Mouse (Mus musculus) G1E (cell line): Measurements from ENCODE around the gene Ccdc182. TPM values are rescaled to one million over a fixed set of nuclear protein-coding genes. Genes with fewer than 3 reads are reported as not detected.

ENCODE experiments used
- ATAC-seq: 2 replicates; pipeline ENCODE4 v1.8.0; 2016; ENCODE audit warnings: mild to moderate bottlenecking; ENCODE audit not compliant: insufficient number of reproducible peaks, poor library complexity, low FRiP score, severe bottlenecking; ENCODE audit errors: extremely low read depth
- DNase-seq: peaks from one replicate; pipeline ENCODE4 v3.0.0; 2012; ENCODE audit warnings: low spot score
- H3K27me3 ChIP-seq: 2 replicates; pipeline ENCODE4 v1.6.1; 2012; ENCODE audit warnings: mild to moderate bottlenecking, low read length, inconsistent platforms; ENCODE audit not compliant: insufficient read depth
- H3K36me3 ChIP-seq: replicated peaks from 2 replicates; pipeline ENCODE3; 2012; ENCODE audit warnings: mild to moderate bottlenecking, inconsistent platforms
- H3K4me1 ChIP-seq: 2 replicates; pipeline ENCODE4 v1.6.1; 2012; ENCODE audit warnings: low read depth, low read length, inconsistent platforms, mixed read lengths; ENCODE audit not compliant: insufficient read depth
- H3K4me3 ChIP-seq: 2 replicates; pipeline ENCODE4 v1.5.1; 2012; ENCODE audit warnings: low read depth, mild to moderate bottlenecking, inconsistent platforms, low read length, moderate library complexity, mixed read lengths
- H3K9me3 ChIP-seq: replicated peaks from 2 replicates; pipeline ENCODE4 v1.6.1; 2012; ENCODE audit warnings: inconsistent platforms
- CTCF ChIP-seq: IDR thresholded peaks from 2 replicates; pipeline ENCODE4 v1.5.1; 2012; ENCODE audit warnings: low read depth, low read length, inconsistent platforms, mixed read lengths
- GATA1 ChIP-seq: IDR thresholded peaks from 2 replicates; pipeline ENCODE4 v1.6.1; 2012; ENCODE audit warnings: borderline replicate concordance, low read length, inconsistent platforms, mixed read lengths
- GATA2 ChIP-seq: IDR thresholded peaks from 2 replicates; pipeline ENCODE4 v1.6.1; 2012; ENCODE audit warnings: low read depth, low read length, inconsistent platforms, borderline replicate concordance
- POLR2AphosphoS5 ChIP-seq: IDR thresholded peaks from 2 replicates; pipeline ENCODE4 v1.6.1; 2012; ENCODE audit warnings: low read depth, low read length, inconsistent platforms; ENCODE audit not compliant: insufficient replicate concordance
- TAL1 ChIP-seq: conservative IDR thresholded peaks from 2 replicates; pipeline ENCODE4 v1.6.1; 2012; ENCODE audit warnings: low read depth, low read length, inconsistent platforms, mixed read lengths
- polyA plus RNA-seq: library from polyadenylated mRNA; stranded (reverse); fragments of >175 nt; gene quantifications from 2 replicates; pipeline ENCODE4 v1.2.3, GENCODE M21; 2012
- total RNA-seq, 2 experiments: library from RNA; stranded (forward) in 1 of 2; stranded (reverse) in 1 of 2; fragments of 200-1000 nt in 1 of 2; fragments of >200 nt in 1 of 2; fragmentation: Nextera tagmentation in 1 of 2; gene quantifications; 2 replicates each; pipeline ENCODE4 v1.2.3; 2014 to 2017

Ccdc182 gene
- total and polyA plus RNA-seq, 3 experiments = not detected

DNA sequence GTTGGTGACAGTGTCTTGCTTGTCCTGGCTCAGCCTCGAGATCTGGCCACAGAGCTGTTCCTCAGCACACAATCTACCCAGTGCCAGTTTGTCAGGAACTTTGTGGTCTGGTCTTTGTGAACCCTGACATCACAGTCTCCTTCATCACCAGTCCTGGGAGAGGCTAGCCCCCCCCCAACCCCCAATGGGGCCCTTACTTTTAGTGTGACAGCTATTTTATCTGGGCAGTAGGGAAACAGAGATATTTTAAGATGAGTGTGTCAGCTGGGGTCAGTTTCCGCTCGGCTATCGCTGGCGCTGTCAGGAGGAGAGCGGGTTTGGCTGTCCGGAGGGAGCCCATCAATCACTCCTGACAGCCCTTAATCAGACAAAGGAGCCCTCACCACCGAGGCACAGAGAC, 19.7 kb downstream of the Ccdc182 start:
- Histone ChIP-seq H3K4me3 (no peak overlapping the region), H3K4me1 (no peaks in the 10 kb centered on the region), H3K27me3 (peaks cover 51% of the 10 kb centered on the region), H3K36me3 (no peaks in the 10 kb centered on the region), H3K9me3 (no peaks in the 10 kb centered on the region)
- TF ChIP-seq GATA2 = no peak
- DNase-seq (no peak), ATAC-seq (no peak)

DNA sequence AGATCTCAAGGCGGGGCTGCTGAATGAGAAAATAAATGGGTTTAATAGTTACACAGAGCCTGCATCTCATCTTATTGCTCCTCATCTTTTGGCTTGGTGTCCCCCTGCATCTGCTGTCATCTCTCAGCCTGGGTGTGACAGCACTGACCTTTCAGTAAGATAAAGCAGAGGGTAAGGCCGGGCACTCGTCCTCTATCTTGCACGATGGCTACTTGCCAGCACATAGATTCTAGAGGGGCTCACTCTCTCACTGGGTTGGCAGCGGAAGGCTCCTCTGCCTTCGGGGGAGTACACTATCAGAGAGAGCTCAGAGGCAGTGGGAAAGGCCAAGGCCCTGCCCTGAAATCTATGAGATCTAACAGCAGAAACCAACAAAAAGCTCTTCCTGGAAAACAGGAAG, 20.6 kb downstream of the Ccdc182 start:
- Histone ChIP-seq H3K4me3 (no peak overlapping the region), H3K4me1 (no peaks in the 10 kb centered on the region), H3K9me3 (no peaks in the 10 kb centered on the region), H3K27me3 (peaks cover 43% of the 10 kb centered on the region), H3K36me3 (no peaks in the 10 kb centered on the region)
- DNase-seq (no peak), ATAC-seq (no peak)
- TF ChIP-seq GATA1 (no peak), TAL1 (no peak), GATA2 (no peak), POLR2AphosphoS5 (no peak), CTCF (no peak)

- DNase-seq = no peak
- no peaks in the 10 kb centered on the region for H3K36me3 ChIP-seq
- no peak for ATAC-seq
- H3K4me3 ChIP-seq = no peak overlapping the region
- TF ChIP-seq POLR2AphosphoS5 = no peak
- no peak for TF ChIP-seq GATA1
- no peak for TF ChIP-seq GATA2
- TF ChIP-seq TAL1 = no peak
- TF ChIP-seq CTCF = no peak
- no peaks in the 10 kb centered on the region for H3K9me3 ChIP-seq
- no peaks in the 10 kb centered on the region for H3K4me1 ChIP-seq
- peaks cover 35% of the 10 kb centered on the region for H3K27me3 ChIP-seq
Measured at GRCm38 (mm10) chr11:88315393-88315792, 21.5 kb downstream of the Ccdc182 start.

DNA sequence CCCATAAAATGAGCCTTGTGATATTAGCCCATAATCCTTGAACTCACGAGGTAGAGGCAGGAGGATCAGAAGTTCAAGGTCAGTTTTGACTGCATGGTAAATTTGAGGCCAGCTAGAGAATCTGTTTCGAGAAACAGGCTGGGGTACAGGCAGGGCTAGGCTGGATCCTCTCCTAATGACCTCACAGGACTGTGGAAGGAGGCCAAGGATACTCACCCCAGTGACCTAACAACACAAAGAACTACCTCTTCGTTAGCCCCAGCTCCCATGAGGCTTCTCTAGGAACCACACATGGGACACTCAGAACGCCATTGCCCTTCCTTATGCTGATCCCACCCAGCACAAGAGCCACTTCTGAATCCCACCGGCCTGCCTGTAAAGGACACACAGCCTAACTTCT, 25.0 kb downstream of the Ccdc182 start:
- H3K27me3 ChIP-seq = peaks cover 9% of the 10 kb centered on the region
- DNase-seq = no peak
- H3K36me3 ChIP-seq = no peaks in the 10 kb centered on the region
- no peak for ATAC-seq
- no peaks in the 10 kb centered on the region for H3K4me1 ChIP-seq
- no peak overlapping the region for H3K4me3 ChIP-seq
- H3K9me3 ChIP-seq = no peaks in the 10 kb centered on the region
- no peak for TF ChIP-seq POLR2AphosphoS5
- no peak for TF ChIP-seq GATA2
- no peak for TF ChIP-seq TAL1
- TF ChIP-seq CTCF = no peak
- no peak for TF ChIP-seq GATA1

DNA sequence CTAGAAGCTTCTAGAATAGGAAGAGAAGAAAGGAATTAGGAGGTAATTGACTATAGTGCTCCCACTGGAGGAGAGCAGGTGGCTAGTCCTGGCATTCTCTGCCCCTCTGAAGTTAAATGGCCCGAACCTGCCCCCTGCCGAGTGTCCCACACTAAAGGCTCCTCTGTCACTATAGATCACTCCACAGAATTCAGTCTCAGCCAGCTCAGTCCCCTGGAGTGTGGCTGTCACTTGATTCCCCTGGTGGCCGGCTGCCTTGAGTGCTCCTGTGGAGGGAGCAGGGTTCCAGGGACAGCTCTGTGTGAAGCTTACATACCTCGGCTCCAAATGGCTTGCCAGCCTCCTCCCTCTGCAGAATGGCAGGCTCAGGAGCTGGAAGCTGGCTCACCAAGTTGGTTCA, 33.2 kb downstream of the Ccdc182 start:
- ATAC-seq (no peak), DNase-seq (no peak)
- TF ChIP-seq CTCF (no peak), GATA2 (no peak), TAL1 (no peak), POLR2AphosphoS5 (no peak), GATA1 (no peak)
- no peaks in the 10 kb centered on the region for H3K9me3 ChIP-seq
- no peaks in the 10 kb centered on the region for H3K4me1 ChIP-seq
- no peak overlapping the region for H3K4me3 ChIP-seq
- peaks cover 32% of the 10 kb centered on the region for H3K27me3 ChIP-seq
- no peaks in the 10 kb centered on the region for H3K36me3 ChIP-seq

DNA sequence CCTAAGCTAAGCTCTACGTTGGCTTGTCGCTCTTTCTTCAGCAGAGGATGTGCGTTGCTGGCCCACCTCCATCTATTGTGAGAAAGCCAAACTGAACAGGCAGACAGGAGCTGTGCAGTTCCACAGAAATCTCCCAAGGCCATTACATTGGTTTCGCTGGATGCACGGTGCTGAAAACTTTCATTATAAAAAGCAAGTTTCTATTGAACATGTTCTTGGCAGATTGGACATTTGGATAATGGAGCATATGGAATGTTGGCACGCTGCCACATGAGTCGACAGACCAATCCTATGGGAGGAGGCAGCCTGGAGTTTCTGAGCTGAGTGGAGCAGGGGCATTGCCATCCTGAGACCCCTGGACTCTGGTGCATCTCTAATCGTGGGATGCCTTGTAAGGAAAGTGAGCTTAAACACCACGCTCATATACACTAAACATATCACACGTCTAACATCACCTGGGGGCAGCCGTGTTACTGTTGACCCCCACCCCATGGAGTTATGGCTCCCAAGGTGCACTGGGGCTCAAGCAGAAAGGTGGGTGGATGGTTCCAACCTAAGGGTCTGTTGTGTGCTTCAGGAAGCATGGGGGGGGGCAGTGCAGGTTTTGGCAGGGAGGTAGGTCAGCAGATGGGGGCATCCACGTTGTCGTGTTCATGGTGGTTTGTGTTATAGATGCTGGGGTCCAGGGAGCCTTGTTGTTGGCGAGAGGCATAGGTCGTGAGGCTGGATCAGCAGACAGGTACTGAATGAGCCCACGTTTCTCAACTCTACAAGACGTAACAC, 35.1 kb downstream of the Ccdc182 start:
- peaks cover 35% of the 10 kb centered on the region for H3K27me3 ChIP-seq
- DNase-seq (no peak), ATAC-seq (no peak)
- no peaks in the 10 kb centered on the region for H3K4me1 ChIP-seq
- no peaks in the 10 kb centered on the region for H3K36me3 ChIP-seq
- no peaks in the 10 kb centered on the region for H3K9me3 ChIP-seq
- H3K4me3 ChIP-seq = no peak overlapping the region
- TF ChIP-seq GATA1 = no peak
- no peak for TF ChIP-seq TAL1
- TF ChIP-seq GATA2 = no peak
- TF ChIP-seq POLR2AphosphoS5 = no peak
- no peak for TF ChIP-seq CTCF

GRCm38 (mm10) chr11:88330799-88331198, 36.9 kb downstream of the Ccdc182 start:
- Histone ChIP-seq H3K27me3 (peaks cover 36% of the 10 kb centered on the region), H3K9me3 (no peaks in the 10 kb centered on the region), H3K36me3 (no peaks in the 10 kb centered on the region), H3K4me1 (no peaks in the 10 kb centered on the region), H3K4me3 (no peak overlapping the region)
- TF ChIP-seq GATA2 (no peak), POLR2AphosphoS5 (no peak), CTCF (no peak)
- no peak for DNase-seq
- ATAC-seq = no peak
